Mouse (Mus musculus) ovary, postnatal 14 days (tissue): ENCODE measurements around the gene Mbtd1.

ENCODE experiments used
- DNase-seq: peaks from one replicate; pipeline ENCODE4 v3.0.0; 2022; ENCODE audit warnings: low spot score

The Mbtd1 gene

DNA sequence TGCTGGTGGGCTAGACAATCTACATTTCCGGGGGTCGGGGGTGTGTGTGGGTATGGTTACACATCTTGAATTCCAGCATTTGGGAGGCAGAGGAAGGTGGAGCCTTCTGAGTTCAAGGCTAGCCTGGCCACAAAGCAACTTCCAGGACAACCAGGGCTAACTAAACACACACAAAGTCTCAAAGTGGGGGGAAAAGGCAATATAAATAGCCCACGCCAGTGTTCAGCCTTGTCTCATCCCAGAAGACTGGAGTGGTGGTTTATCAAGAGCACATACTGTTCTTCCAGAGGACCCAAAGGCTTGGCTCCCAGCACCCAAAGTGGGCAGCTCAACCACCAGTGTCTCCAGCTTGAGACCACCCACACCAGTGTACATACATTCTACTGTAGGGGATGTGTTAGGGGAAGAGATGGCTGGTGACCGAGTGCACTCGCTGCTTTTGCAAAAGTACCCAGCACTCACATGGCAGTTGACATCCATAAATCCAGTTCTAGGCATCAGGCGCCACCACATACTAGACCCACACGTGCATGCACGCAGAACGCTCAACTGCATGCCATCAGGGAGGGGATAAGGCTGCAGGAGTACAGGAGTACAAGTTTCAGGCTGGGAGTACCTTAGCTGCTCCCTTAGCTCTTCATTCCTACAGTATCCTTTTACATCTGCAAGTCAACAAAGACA lies 63.4 kb downstream of the Mbtd1 start:
- no peak for DNase-seq

DNA sequence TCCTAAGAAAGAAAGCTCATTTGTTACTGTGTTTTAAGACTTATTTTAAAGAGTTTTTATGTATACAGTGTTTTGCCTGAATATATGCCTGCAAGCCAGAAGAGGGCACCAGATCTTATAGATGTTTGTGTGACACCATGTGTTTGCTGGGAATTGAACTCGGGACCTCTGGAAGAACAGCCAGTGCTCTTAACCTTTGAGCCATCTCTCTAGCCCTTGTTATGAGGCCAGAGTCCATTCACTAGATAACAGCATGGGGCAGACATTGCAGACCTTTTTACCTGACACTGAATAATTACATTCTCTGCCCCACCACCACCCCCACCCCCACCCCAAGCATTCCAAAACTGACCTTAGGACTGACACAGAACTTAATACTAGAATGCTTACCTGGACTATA lies 64.4 kb downstream of the Mbtd1 start:
- no peak for DNase-seq

- no peak for DNase-seq
These were observed 66.7 kb downstream of the Mbtd1 start for GRCm38 (mm10) chr11:93952376-93952775.

DNA sequence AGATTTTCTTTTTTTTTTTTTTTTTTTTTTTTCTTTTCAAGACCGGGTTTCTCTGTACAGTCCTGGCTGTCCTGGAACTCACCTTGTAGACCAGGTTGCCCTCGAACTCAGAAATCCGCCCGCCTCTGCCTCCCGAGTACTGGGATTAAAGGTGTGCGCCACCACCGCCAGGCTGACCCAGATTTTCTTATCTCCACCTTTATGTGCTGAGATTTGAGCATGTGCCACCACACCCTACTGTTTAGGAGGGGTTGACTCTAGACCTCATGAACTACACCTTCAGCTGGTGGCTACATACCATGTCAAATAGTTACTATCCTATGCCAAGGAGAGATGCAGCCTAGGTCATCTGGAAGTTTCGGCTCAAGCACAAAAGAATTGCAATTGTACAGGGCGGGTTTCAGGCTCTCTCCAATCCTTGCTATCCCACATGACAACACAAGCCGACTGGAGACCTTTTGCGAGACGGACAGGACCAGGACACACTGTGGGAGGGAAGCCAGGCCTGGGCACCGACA lies 69.1 kb downstream of the Mbtd1 start:
- DNase-seq: no peak

- peak; percentile 82 for DNase-seq
These were observed 69.9 kb downstream of the Mbtd1 start for GRCm38 (mm10) chr11:93955256-93956150.

- DNase-seq: no peak
These were observed 70.5 kb downstream of the Mbtd1 start, which contains the start of gene Nme2 for GRCm38 (mm10) chr11:93956159-93956558. Gene Nme2 (minus strand): TSS chr11:93956259.

GRCm38 (mm10) chr11:93957031-93957555 lies 71.4 kb downstream of the Mbtd1 start:
- DNase-seq: no peak

DNA sequence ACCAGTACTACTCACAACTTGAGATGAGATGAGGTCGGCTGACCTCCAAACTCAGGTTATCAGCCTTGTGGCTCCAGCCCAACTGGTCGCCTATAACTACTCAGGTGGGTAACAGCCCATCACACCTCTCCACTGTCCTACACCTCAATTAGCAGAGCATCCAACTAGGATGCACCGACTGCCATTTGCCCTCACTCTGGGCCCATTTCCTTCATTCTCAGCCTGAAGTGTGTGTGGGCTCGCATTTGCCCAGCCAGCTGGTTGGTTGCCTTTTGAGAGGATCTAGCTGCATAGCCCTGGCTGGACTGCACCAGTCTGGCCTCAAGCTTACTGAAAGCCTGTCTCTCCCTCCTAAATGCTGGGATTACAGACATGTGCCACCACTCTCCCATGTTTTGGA lies 72.1 kb downstream of the Mbtd1 start:
- DNase-seq: no peak

DNA sequence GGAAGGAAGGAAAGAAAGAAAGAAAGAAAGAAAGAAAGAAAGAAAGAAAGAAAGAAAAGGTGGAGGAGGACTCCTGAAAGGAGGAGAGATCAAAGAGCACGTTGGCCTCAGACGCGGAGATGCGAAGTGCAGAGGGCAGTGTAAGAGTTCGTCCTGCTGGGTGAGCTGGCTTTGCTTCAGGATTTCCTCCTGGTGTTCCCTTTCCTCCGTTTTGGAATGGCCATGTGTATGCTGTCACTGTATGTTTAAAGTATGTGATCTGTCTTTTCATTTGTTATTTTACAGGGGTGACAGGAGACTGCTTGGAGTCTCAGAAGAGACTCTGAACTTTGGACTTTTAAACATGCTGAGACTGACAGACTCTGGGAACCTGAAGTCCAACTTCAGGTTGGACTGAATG lies 75.8 kb downstream of the Mbtd1 start:
- DNase-seq: no peak

GRCm38 (mm10) chr11:93963013-93963412 lies 77.4 kb downstream of the Mbtd1 start:
- no peak for DNase-seq

DNA sequence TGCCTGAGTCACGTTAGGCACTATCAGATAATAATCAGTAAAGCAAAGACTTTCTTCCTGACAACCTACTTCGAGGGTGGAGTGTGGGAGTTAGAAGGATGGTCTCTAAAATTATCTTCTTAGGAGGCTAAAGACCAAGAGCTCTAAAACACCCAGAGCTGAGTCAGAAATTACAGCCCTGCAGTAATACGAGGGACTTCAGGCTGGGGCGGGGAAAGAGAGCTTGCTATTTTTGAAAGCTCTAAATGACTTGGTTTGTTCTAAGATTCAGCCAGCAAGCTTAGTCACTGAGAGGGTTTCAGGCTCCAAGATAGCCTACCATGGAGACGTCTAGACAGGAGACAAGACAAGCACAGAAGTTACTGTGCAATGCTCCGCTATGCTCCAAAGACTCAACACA lies 79.7 kb downstream of the Mbtd1 start:
- DNase-seq: no peak

DNA sequence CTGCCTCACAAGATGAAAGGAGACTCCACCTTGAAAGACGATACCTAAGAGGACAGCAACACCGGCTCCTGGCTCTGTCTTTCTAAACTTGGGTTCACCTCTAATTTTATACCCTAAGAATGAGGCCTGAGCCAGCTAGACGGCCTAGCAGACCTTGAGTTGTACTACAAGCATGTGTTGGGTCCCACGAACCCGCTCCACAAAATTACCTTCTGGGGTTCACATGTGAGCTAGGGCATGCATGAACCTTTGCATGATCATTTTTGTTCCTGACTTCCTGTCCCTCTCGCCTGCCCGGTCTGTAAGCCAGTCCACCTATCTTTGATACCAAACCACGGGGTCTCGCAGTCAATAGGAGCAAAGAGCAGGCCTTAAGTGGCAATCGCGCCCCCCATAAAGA lies 81.7 kb downstream of the Mbtd1 start:
- no peak for DNase-seq

DNA sequence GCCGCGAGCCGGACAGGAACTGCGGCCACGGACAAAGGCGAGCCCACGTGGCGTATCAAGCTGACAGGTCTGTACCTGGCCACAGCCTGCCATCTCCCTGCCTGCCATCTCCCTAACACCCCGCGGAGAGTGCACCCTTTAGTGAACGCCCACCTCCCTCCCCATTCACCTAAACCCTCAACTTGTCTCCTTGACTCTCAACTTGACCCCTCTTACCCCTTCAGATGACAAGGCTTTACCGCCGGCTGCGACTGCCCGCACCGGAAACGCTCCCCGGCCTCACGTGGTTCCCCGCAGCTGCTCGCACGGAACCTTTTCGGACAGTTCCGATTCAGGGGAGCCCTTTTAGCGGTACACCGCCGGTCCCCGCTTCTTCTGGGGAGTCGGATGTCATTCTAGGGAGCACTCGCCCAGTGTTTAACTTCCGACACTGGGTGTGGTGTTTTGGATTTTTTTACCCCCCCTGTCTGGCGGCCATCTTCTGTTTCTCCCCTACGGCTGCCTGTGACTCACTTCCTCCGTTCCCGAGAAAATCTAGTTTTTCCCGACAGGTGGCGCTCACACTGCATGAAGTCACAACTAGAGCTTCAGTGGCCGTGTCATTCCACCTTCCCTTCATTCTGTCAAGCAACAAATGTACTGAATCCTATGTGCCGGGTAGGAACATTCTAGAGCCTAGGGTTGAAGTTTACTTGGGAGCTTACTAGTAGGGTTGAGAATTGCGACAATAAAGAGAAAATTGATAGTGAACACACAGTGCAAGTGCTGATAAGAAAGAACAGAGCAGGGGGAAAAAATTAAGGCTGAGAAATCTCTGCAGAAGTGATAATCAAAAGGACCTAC lies 82.6 kb downstream of the Mbtd1 start, which contains the start of the genes Gm20390 and Nme1:
Gene Gm20390 (minus strand): TSS at position 289 of the 843 bp plus-strand sequence.
Gene Nme1 (minus strand): TSS at position 517 of the 843 bp plus-strand sequence.
- peak; percentile 96 for DNase-seq

GRCm38 (mm10) chr11:93968848-93969128 lies 83.1 kb downstream of the Mbtd1 start:
- no peak for DNase-seq

DNA sequence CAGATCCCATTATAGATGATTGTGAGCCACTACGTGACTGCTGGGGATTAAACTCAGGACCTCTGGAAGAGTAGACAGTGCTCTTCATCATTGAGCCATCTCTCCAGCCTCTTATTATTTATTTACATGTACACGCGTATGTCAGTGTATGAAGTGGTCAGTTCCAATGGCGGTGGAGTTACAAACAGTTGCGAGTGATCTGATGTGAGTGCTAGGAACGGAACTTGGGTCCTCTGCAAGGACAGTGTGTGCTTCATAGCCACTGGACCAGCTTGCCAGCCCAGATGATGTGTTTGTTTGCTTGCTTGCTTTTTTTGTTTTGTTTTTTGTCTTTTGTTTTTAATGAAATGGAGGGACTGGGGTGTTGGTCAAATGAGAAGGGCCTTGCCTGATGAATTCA lies 83.5 kb downstream of the Mbtd1 start:
- DNase-seq: no peak

GRCm38 (mm10) chr11:93969799-93970198 lies 84.1 kb downstream of the Mbtd1 start:
- no peak for DNase-seq

DNA sequence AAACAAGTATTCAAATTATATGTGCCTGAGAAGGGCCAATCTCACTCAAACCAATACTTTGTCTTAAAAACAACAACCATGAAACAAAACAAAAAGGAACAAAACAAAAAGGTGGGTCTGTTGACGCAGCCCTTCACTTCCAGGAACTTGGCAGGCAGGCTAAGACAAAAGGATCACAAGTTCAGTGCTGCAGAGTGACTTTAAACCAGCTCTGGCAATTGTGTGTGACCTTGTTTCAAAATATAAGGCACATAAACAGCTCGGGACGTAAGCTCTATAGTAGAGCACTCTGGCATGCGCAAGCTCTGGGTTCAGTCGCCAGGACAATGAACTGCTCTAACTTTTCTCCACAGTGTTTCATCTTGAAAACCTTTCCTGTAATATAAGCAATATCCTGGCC lies 87.3 kb downstream of the Mbtd1 start:
- DNase-seq: no peak

- DNase-seq: no peak
These were observed 93.9 kb downstream of the Mbtd1 start for GRCm38 (mm10) chr11:93979502-93980049.

DNA sequence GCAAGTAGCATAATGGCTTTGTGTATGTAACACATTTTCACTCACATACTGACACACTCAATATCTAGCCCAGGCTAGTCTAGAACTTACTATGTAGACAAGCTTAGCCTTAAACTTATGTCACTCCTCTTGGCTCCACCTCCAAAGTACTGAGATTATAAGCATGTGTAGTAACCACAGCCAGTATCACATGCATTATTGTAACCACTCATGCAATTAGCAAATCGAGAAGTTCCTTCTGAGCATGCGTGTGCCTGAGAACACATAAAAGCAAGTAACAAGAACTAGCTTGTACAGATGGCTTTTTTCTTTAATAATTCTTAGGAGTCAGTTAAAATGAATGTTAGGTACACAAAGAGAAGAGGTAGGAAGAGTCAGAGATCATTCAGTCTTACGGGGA lies 99.0 kb downstream of the Mbtd1 start:
- no peak for DNase-seq

DNA sequence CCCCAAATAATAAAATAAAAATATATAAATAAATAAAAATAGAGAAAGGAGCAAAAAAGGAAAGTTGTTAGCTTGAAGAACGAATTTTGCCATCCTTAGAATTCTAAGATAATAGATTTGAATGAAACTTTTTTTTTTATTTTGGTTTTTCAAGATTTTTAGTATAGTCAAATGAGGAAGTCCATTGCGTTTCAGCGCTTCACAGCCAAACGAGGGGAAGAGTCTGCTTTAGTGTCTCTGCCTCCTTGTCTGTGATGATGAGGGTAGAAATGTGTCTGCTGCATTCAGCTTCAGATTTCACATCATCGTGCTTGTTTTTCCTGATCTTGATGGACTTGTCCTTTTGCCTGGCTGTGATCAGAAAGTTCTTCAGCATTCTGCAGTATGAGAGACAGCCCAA lies 99.6 kb downstream of the Mbtd1 start:
- no peak for DNase-seq

- no peak for DNase-seq
These were observed 100.6 kb downstream of the Mbtd1 start for GRCm38 (mm10) chr11:93986298-93986697.

GRCm38 (mm10) chr11:93987026-93987425 lies 101.4 kb downstream of the Mbtd1 start:
- no peak for DNase-seq
